Mouse (Mus musculus): ENCODE data around the gene Cfap73. TPM values are rescaled to one million over a fixed set of nuclear protein-coding genes. Genes with fewer than 3 reads are reported as not detected.

Gene Cfap73
- total RNA-seq, 2 experiments from 2014 or later: not detected

DNA sequence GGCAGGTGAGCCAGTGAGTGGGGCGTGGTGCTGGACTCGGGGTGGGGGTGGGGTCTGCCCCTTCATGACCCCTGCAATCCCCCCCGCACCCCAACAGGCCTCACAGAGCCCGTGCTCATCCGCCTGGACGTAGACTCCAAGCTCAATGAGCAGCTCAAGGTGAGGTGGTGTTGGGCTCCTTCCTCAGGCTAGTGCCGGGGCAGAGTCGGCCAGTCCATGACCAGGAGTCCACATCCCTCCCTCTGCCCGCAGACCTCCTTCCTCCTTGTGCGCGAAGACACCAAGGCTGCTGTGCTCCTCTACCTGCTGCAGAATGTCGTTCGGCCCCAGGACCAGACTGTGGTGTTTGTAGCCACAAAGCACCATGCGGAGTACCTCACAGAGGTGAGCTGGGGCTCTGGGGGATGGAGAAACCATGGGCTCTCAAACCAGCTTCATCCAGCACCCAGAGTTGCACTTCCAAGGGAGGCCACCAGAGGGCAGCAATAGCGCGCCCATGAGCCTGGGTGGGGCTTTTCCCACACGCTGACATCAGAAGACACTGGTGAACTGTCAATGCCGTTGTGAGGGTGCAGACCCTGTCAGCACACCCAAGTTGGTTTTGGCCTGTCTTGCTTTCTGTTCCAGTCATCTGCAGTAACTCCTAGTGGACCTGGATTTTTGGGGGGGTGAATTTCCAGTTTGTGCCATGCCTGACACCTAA, 13.5 kb downstream of the Cfap73 start:
- intact Hi-C loops (cut with DNase I): loop anchor here (1.0 to 2.0 kb wide), 3 partner anchors 53 to 122 kb away; no protein-coding TSS in a partner anchor
- DNase-seq (ENCODE audit: low spot score): peak; percentile 43

DNA sequence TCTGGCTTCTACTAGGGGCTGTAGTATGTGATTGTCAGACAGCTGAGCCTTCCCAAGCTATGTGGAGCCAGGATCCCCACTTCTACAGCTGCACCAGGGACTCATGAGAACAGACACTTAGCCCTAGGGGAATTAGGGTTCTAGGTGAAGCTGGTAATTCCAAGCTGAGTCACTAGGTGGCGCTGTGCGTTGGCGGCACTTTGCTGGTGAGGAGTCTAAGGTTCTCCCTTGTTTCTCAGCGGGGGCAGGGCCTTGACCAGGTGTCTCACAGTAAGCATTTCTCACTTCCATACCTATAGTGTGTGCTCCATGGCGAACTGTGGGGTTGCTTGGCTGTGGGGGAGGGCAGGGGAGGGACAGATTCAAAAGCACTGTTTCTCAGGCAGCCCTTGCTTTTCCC, 14.8 kb downstream of the Cfap73 start:
- no peak for DNase-seq (ENCODE audit: low spot score)
- intact Hi-C loops (cut with DNase I): loop anchor here (1.0 kb wide), 1 partner anchor 127 kb away; no protein-coding TSS in a partner anchor

DNA sequence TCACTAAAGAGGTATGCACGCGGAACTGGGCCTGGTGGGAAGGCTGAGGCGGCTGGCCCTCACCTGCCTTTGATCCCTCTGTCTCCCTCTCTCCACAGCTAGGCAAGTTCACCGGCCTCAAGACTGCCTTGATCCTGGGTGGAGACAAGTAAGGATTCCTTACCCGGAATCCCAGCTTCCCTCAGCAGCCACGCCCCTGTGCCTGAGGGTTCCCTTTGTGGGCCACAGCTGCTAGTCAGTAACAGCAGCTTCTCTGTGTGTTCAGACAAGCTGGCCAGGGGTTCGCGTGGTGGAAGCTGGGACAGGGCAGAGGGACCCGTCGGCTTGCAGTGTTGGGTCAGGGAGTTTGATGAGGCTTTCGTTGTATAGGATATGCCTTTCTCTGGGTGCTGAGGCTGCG, 15.3 kb downstream of the Cfap73 start:
- intact Hi-C loops (cut with DNase I): loop anchor here (1.0 kb wide), 1 partner anchor 128 kb away; no protein-coding TSS in a partner anchor
- DNase-seq (ENCODE audit: low spot score): no peak

DNA sequence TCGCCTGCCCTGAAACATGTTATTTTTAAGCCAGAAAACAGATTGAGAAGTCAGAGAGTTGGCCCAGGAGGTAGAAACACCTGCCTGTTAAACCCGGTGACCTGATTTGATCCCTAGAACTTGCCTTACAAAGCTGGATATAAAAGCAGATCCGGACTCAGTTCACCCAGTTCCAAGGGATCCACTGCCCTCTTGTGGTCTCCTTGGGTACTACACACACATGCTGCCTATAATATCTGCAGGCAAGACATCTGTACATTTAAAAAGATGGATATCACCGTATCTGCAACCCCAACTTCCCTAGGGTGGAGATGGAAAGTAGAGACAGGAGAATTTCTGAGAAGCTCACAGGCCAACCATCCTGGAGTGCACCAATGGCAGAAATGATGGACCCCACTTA, 18.1 kb downstream of the Cfap73 start:
- intact Hi-C loops (cut with DNase I): no loop called here
- DNase-seq (ENCODE audit: low spot score): no peak

DNA sequence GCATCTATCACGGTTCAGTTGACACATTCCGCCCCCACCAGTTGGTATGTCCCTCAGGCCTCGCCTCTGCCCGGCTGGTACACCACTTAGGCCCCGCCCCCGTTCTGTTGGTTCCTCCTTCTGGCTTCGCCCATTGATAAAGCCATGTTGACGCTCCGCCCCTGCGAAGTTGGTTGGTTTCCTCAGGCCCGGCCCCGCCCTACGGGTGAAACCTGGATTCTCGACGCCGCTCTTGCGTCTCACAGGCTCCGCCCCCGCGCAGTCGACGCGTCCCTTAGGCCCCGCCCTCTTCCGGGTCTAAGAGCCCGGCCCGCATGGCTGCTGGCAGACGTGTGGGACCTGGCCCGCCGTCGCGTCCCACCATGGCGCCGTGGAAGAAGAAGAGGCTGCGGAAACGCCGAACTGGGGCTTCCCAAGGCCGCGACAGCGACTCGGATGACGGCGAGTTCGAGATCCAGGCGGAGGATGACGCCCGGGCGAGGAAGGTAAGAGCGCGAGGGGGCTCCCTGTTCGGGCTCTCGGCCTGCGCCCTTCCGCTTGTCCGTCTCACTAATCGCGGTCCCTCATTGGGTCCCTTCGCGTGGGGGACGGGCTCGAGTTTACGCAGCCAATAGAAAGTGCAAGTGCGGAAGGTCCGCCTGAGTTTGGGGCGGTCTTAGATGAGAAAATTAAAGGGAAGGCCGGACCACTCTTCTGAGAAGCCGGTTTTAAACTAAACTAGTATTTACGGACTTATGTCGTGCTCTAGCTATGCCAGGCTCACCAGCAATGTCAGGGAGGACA, 21.0 kb downstream of the Cfap73 start:
- intact Hi-C loops (cut with DNase I): no loop called here
- peak; percentile 100 for DNase-seq (ENCODE audit: low spot score)

DNA sequence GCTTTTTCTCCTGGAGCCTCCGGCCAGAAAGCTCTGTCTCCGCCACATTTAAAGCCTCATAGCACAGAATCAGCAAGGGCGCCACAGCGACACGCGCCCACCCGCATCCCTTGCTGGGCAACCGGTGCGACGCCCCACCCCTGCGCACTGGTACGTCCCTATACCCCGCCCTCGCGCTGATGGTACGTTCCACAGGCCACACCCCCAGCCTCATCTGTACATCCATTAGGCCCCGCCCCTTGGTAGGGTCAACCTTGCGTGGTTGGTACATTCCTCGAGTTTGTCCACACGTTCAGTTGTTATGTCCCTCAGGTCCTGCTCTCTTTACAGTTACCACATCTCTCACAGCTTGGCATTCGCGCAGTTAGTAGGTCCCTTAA, 21.6 kb downstream of the Cfap73 start, which contains the start of the genes Rita1 and Ddx54:
Rita1 (minus strand) TSS at position 148 of the 380 bp plus-strand sequence.
Ddx54 (plus strand) TSS at position 298 of the 380 bp plus-strand sequence.
- intact Hi-C loops (cut with DNase I): no loop called here
- DNase-seq (ENCODE audit: low spot score): peak; percentile 92

DNA sequence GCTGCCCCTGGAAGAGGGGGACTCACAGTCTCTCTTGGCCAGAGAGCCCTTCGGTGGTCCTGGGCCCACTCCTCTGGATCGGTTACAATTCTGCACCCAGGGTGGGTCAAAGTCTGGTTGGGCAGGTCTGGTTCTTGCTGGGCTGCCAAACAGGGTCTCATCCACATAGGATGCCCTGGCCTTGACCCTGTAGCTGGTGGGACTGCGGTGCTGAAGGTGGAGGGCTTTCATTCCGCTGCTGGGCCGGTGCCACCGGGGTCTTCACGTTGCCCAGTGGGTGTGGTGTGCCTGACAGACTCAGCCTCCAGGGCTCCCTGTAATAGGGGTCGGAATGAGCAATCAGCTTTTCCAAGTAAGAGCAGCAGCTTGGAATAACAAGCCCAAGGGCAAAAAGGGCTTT, 22.6 kb downstream of the Cfap73 start:
- intact Hi-C loops (cut with DNase I): no loop called here
- DNase-seq (ENCODE audit: low spot score): no peak

DNA sequence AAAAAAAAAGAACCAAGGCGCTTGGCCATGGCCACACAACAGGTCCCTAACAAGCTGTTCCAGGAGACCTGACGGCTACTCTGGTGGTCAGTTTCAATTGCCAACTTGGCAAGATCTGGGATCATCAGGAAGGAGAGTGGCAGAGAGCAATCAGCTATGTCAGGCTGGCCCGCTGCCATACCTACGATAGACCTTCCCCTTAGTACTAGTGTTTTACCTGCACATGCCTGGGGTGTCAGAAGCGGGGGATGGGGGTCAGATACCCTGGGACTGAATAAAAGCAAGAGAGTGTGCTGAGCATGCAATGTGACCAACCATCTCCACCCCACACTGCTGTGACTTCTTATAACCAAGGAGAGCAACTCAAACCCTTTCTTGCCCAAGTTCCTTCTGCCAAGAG, 23.1 kb downstream of the Cfap73 start:
- intact Hi-C loops (cut with DNase I): no loop called here
- DNase-seq (ENCODE audit: low spot score): no peak

DNA sequence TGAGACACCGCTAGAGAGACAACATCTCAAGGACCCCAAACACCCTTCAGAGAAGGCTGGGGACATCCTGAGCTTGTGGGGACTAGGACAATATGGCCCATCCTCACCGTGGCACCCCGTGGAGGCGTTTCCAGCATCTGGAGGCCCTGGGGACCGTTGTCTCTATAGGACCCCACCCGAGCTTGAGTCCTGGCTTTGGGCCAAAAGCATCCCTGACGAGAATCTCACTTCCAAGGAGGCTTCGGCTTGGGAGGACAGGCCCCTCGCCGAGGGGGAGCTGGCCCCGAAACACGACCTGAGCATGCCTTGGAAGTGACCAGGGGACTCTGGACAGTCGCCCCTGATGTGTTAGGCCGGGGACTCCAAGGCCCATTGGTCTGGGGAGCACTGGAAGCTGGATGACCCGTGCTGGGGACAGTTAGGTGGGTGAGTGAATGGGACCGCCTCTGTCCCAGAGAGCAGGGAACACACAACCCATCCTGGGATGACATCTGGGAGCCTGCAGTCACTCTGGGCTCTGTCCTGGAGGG, 24.7 kb downstream of the Cfap73 start:
- no peak for DNase-seq (ENCODE audit: low spot score)
- intact Hi-C loops (cut with DNase I): loop anchor here (5.0 to 10.0 kb wide), 2 partner anchors 55 to 87 kb away; no protein-coding TSS in a partner anchor

DNA sequence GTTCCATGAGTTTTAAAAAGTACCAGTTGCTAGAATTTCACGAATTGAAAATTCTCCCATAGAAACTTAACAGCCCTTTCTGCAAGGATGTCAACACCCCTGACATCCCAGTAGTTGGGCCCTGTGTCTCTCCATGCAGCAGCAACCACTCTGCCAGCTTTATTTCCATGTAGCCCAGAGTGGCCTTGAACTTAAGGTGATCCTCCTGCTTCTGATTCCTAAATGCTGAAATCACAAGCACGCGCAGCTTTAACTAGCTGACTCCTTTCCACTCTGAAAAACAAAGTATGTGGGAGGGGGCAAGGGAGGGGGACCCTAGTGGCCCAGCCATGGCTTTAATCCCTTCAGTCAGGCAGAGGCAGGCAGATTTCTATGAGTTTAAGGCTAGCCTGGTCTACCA, 26.7 kb downstream of the Cfap73 start:
- no peak for DNase-seq (ENCODE audit: low spot score)
- intact Hi-C loops (cut with DNase I): loop anchor here (5.0 to 10.0 kb wide), 2 partner anchors 53 to 85 kb away; no protein-coding TSS in a partner anchor

DNA sequence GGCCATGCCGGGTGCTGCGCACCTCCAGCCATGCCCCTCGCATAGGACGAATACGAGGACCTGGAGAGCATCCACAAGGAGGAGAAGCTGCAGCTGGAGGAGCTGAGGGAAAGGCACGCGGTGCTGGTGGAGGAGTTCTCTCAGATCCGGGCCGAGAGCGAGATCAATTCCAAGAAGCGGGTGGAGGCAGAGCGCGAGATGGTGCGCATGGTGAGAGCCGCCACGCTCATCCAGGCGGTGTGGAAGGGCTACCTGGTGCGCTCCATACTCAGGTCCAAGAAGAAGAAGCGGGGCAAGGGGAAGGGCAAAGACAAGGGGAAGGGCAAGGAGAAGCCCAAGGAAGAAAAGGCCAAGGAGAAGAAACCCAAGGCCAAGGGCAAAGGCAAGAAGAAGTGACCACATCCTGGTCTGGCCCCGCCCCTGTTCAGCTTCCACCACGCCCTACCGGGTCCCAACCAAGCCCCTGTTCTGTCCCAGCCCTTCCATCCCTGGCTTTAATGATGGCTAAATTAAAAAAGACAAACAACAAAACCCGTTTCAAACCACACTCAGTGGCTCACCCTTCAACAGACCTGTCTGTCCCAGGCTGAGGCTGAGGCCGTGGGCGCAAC, 27.3 kb downstream of the Cfap73 start:
- DNase-seq (ENCODE audit: low spot score): no peak
- intact Hi-C loops (cut with DNase I): loop anchor here (5.0 to 10.0 kb wide), 2 partner anchors 52 to 84 kb away; no protein-coding TSS in a partner anchor

DNA sequence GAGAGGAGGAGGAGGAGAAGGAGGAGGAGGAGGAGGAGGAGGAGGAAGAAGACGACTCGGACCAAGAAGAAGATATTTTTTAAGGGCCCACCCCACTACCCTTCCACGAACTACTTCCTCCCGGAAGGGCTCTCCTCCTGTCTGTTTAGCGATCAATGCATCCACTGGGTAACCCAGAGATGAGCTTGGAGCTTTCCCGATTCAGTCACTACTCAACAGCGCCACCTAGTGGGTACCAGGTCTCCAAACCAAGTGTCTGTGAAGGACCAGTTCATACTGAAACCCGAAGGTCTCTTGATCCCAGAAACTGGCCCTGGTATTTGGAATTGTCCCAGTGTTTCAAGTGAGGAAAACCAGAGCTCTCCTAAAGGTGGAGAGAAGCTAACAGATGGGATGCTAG, 28.3 kb downstream of the Cfap73 start:
- DNase-seq (ENCODE audit: low spot score): peak; percentile 68
- intact Hi-C loops (cut with DNase I): loop anchor here (1.0 to 10.0 kb wide), 3 partner anchors 51 to 100 kb away; no protein-coding TSS in a partner anchor

DNA sequence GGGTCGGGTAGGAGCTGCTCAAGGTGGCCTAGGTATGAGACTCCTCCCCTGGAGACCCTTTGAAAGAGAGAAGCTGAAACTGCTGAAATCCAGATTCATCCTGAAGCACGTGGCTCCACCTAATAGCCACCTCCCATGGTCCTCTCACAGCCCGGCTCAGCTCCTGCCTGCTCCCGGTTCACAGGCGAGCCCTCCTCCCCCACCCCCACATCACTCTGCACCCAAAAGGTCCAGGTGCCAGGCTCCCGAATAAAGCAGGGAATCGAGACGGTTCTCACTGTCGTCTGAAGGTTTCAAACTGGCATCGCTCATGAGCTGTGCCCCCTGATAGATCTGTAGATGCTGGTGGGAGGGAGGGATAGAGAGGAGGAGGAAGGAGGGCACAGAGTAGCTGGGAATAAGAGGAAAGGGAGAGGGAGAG, 28.8 kb downstream of the Cfap73 start:
- intact Hi-C loops (cut with DNase I): loop anchor here (1.0 to 10.0 kb wide), 3 partner anchors 50 to 100 kb away; no protein-coding TSS in a partner anchor
- no peak for DNase-seq (ENCODE audit: low spot score)

DNA sequence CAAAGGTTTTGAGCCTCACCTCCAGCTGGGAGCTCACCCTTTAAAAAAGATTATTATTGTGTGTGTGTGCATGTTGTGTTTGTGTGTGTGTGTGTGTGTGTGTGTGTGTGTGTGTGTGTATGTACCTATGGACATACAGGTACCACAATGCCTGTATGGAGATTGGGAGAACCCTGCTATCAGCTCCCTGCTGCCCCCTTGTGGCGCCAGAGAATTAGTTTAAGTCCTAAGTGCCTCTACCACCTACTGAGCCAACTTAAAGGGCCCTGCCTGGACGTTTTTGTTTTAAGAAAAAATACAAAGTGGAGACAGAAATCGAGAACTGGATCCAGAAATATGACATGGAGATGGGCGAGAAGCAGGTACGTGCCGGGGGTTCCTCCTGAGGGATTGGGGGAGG, 29.2 kb downstream of the Cfap73 start:
- intact Hi-C loops (cut with DNase I): loop anchor here (1.0 to 10.0 kb wide), 3 partner anchors 50 to 100 kb away; no protein-coding TSS in a partner anchor
- DNase-seq (ENCODE audit: low spot score): peak; percentile 44

DNA sequence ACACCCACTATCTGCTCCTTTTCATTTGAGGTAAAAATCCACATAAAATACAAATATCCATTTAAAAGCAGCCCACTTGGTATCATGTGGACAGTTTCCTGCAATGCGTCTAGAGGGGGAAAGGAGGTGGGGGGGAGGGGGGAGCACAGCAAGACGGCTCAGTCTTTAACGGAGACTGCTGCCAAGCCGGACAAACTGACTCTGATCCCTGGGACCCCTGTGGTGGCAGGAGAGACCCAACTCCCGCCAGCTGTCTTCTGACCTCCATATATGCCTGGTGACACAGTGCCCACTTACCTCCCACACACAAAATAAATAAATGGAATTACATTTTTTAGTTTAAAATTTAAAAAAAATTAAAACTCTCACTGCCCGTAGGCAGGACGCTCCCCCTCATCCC, 30.5 kb downstream of the Cfap73 start:
- intact Hi-C loops (cut with DNase I): loop anchor here (10.0 kb wide), 1 partner anchor 49 kb away; no protein-coding TSS in a partner anchor
- no peak for DNase-seq (ENCODE audit: low spot score)

DNA sequence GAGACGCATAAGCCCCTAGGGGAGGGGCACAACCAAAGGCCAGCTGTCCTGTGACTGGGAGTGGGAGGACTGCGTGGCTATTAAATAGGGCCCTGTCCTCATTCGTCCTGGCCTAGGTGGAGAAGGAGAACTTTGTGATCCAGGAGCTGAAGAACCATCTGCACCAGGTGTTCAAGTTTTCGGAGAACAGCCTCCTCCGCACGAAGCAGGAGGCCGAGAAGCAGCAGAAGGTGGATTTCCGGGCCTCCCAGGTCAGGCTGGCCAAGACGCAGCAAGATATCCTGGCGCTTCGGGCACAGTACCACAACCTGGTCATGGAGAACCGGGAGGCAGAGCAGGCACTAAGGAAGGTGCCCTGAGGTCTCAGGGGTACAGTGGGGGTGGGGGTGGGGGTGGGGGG, 31.8 kb downstream of the Cfap73 start:
- DNase-seq (ENCODE audit: low spot score): no peak
- intact Hi-C loops (cut with DNase I): loop anchor here (10.0 kb wide), 1 partner anchor 47 kb away; no protein-coding TSS in a partner anchor

DNA sequence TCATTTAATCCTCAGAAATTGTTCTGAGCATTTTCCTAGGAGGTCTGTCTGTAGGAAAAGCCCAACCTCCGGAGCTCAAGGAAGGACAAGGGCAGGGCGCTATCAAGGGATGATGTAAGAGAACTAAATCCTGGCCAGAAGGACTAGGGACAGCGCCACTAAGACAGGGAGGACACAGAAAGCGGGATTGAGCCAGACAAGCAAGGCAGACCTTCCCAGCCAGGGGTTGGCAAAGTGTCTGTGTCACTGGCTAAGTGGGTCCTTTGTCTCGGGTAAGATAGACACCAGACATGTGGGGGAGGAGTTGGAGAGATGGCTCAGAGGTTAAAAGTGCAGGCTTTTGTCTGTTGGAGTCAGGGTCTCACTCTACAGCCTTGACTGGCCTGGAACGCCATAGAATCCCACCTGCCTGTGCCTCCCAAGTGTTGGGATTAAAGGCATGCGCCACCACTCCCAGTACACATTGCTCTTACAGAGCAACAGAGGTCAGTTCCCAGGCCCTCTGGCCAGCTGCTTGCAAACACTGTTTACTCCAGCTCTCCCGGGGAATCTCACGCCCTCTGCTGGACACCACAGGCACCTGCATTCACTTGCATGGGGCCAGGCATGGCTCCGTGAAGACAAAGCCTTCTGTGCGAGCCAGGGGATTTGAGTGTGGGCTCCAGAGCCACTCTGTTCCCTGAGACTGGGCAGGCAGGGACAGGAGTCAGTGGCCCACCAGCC, 32.9 kb downstream of the Cfap73 start:
- intact Hi-C loops (cut with DNase I): loop anchor here (10.0 kb wide), 1 partner anchor 46 kb away; no protein-coding TSS in a partner anchor
- DNase-seq (ENCODE audit: low spot score): no peak

DNA sequence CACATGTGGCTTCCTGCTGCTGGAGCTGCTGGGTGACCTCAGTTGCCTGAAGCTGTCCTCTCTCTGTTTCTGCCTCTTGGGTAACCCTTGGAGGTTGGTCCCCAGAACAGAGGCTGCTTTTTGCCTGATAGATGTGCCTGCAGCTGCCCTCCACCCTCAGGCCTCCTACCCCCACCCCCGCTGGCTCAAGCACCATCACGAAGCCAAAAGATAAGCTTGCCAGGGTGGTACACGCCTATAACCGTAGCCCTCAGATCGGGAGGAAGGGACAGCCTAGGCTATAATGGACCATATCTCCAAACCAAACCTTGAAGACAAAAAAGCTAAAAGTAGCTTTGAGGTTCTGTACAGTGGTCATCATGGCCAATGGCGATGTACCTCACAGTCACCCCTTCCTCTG, 34.4 kb downstream of the Cfap73 start:
- intact Hi-C loops (cut with DNase I): loop anchor here (10.0 kb wide), 1 partner anchor 45 kb away; no protein-coding TSS in a partner anchor
- no peak for DNase-seq (ENCODE audit: low spot score)

DNA sequence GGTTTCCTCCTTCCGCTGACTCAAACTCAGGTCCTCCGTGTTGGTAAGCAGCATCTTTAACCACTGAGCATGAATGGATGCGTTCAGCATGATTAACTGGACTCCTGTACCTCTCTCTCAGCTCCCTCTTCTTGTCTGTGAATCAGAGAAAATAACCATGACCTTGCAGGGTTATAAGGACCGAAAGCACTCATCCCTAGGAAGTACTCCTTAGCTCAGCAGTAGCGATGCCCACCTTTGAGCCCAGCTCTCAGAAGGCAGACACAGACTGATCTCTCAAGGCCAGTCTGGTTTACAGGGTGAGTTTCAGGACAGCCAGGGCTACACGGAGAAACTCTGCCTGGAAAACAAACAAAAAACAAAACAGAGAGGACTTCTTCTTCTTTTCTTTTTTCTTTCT, 39.5 kb downstream of the Cfap73 start:
- intact Hi-C loops (cut with DNase I): no loop called here
- no peak for DNase-seq (ENCODE audit: low spot score)

Measured in heart, postnatal 25 days (tissue).